Comparison of ENCODE assay signal across 8 mouse cellular contexts in genomic region chr4:44065355-44066025, GRCm38 (mm10). TPM values are rescaled to one million over a fixed set of nuclear protein-coding genes. Genes with fewer than 3 reads are reported as not detected.
DNase-seq lines count a peak whose midpoint lies in the region; ATAC-seq lines count a peak whose summit lies in the region.

No protein-coding gene starts in this region.

- WGBS in hindbrain, embryonic 12.5 days, result 40% methylated on average over 16 of the region's 16 CpGs

- H3K27ac ChIP-seq in hindbrain, embryonic 12.5 days, result no peak overlapping the region

- peak; percentile 91 for DNase-seq in NIH3T3 (ENCODE audit: low read depth)
- peak; percentile 93 to 95 for DNase-seq in cerebellum, postnatal 10 days
- peak; percentile 62 to 86 for DNase-seq in frontal cortex, postnatal 10 days (ENCODE audit: low spot score in 2 of 2)
- peak; percentile 94 to 97 for DNase-seq in layer of hippocampus, postnatal 10 days (ENCODE audit: low spot score in 2 of 2)
- peak; percentile 93 for DNase-seq in lung, postnatal 10 days
- DNase-seq in retina, adult 2 months (ENCODE audit: low read depth, low spot score), result peak; percentile 42
- DNase-seq in thymus, postnatal 25 days, result peak; percentile 96

- peak; percentile 73 for ATAC-seq in hindbrain, embryonic 12.5 days (ENCODE audit: low FRiP score)

- H3K4me1 ChIP-seq in hindbrain, embryonic 12.5 days, result peaks cover 9% of the 10 kb centered on the region

- H3K4me3 ChIP-seq in hindbrain, embryonic 12.5 days, result no peak overlapping the region

- peak overlapping the region; percentile 23 for H3K4me2 ChIP-seq in hindbrain, embryonic 12.5 days (replicated peaks)

- no peak overlapping the region for H3K9ac ChIP-seq in hindbrain, embryonic 12.5 days

- H3K9me3 ChIP-seq in hindbrain, embryonic 12.5 days (replicated peaks), result no peaks in the 10 kb centered on the region

- peaks cover 4% of the 10 kb centered on the region; the same call in 1 of the 2 replicates for H3K36me3 ChIP-seq in hindbrain, embryonic 12.5 days

- no peaks in the 10 kb centered on the region for H3K27me3 ChIP-seq in hindbrain, embryonic 12.5 days

RNA-seq across cellular contexts. Expression of gene Gne, which starts 18.5 kb away (rescaled TPM):
- polyA plus RNA-seq in hindbrain, embryonic 12.5 days (2016; fragmentation: Nextera tagmentation; extraction: Ambion mirVana), result 24.6 and 28.2 TPM in 2 replicates
- 10 to 100 TPM; 42.9 to 43.5 TPM for total RNA-seq in layer of hippocampus, postnatal 10 days (2021)

Comparison
In these comparisons a context has a peak if more than half of its experiments do, and no peak if none do; other contexts are left out.
1. DNase-seq: peak in every context shown above with its lines; median percentile 96 in thymus, postnatal 25 days; 96 in layer of hippocampus, postnatal 10 days; 94 in cerebellum, postnatal 10 days; 93 in lung, postnatal 10 days; 91 in NIH3T3; 74 in frontal cortex, postnatal 10 days; 42 in retina, adult 2 months.